Mouse (Mus musculus): ENCODE measurements around the gene Rbm20. TPM values are rescaled to one million over a fixed set of nuclear protein-coding genes. Genes with fewer than 3 reads are reported as not detected.

Rbm20 gene
- polyA plus RNA-seq, 1 experiment, result 3.1 TPM

- Histone ChIP-seq H3K4me1 (ENCODE audit: control insufficient read depth, insufficient read depth, low read length) (no peaks in the 10 kb centered on the region), H3K4me3 (replicated peaks; ENCODE audit: insufficient read depth, low read depth, low read length) (no peak overlapping the region), H3K27ac (ENCODE audit: insufficient read depth, low read length) (no peak overlapping the region), H3K27me3 (ENCODE audit: control insufficient read depth, insufficient read depth, low read length) (no peaks in the 10 kb centered on the region)
- DNase-seq, result no peak
- WGBS, result 48% methylated on average over 8 of the region's 8 CpGs
- TF ChIP-seq POLR2A (IDR thresholded peaks at IDR 0.05; ENCODE audit: borderline replicate concordance, insufficient read depth, low read length) (no peak), CTCF (IDR thresholded peaks at IDR 0.05; ENCODE audit: borderline replicate concordance, insufficient read depth, low read depth, low read length) (no peak; the same call in 1 of the 2 replicates)
Measured at GRCm38 (mm10) chr19:53762749-53763438, 85.8 kb downstream of the Rbm20 start.

GRCm38 (mm10) chr19:53764688-53765478 is 87.8 kb downstream of the Rbm20 start:
- Histone ChIP-seq H3K4me1 (ENCODE audit: control insufficient read depth, insufficient read depth, low read length) (no peaks in the 10 kb centered on the region), H3K27me3 (ENCODE audit: control insufficient read depth, insufficient read depth, low read length) (no peaks in the 10 kb centered on the region), H3K27ac (ENCODE audit: insufficient read depth, low read length) (no peak overlapping the region), H3K4me3 (replicated peaks; ENCODE audit: insufficient read depth, low read depth, low read length) (no peak overlapping the region)
- TF ChIP-seq POLR2A (IDR thresholded peaks at IDR 0.05; ENCODE audit: borderline replicate concordance, insufficient read depth, low read length) (no peak), CTCF (IDR thresholded peaks at IDR 0.05; ENCODE audit: borderline replicate concordance, insufficient read depth, low read depth, low read length) (no peak)
- 80% methylated on average over 7 of the region's 7 CpGs for WGBS
- DNase-seq, result no peak

- no peaks in the 10 kb centered on the region for H3K4me1 ChIP-seq (ENCODE audit: control insufficient read depth, insufficient read depth, low read length)
- peak; percentile 12 to 34 for DNase-seq
- WGBS, result 12% methylated on average over 3 of the region's 3 CpGs
- TF ChIP-seq CTCF (IDR thresholded peaks at IDR 0.05; ENCODE audit: borderline replicate concordance, insufficient read depth, low read depth, low read length) (peak; percentile 48; the same call in 1 of the 2 replicates), POLR2A (IDR thresholded peaks at IDR 0.05; ENCODE audit: borderline replicate concordance, insufficient read depth, low read length) (no peak)
- no peaks in the 10 kb centered on the region for H3K27me3 ChIP-seq (ENCODE audit: control insufficient read depth, insufficient read depth, low read length)
- H3K27ac ChIP-seq (ENCODE audit: insufficient read depth, low read length), result no peak overlapping the region
- H3K4me3 ChIP-seq (replicated peaks; ENCODE audit: insufficient read depth, low read depth, low read length), result no peak overlapping the region
Measured at GRCm38 (mm10) chr19:53768478-53768877, 91.4 kb downstream of the Rbm20 start.

GRCm38 (mm10) chr19:53773937-53774640 is 97.0 kb downstream of the Rbm20 start:
- no peak for DNase-seq
- no peaks in the 10 kb centered on the region for H3K4me1 ChIP-seq (ENCODE audit: control insufficient read depth, insufficient read depth, low read length)
- TF ChIP-seq POLR2A (IDR thresholded peaks at IDR 0.05; ENCODE audit: borderline replicate concordance, insufficient read depth, low read length) (no peak), CTCF (IDR thresholded peaks at IDR 0.05; ENCODE audit: borderline replicate concordance, insufficient read depth, low read depth, low read length) (no peak)
- H3K27ac ChIP-seq (ENCODE audit: insufficient read depth, low read length), result no peak overlapping the region
- H3K27me3 ChIP-seq (ENCODE audit: control insufficient read depth, insufficient read depth, low read length), result no peaks in the 10 kb centered on the region
- WGBS, result 30% methylated on average over 11 of the region's 11 CpGs
- H3K4me3 ChIP-seq (replicated peaks; ENCODE audit: insufficient read depth, low read depth, low read length), result no peak overlapping the region

GRCm38 (mm10) chr19:53774641-53775350 is 97.7 kb downstream of the Rbm20 start:
- no peak for DNase-seq
- Histone ChIP-seq H3K27ac (ENCODE audit: insufficient read depth, low read length) (no peak overlapping the region), H3K27me3 (ENCODE audit: control insufficient read depth, insufficient read depth, low read length) (no peaks in the 10 kb centered on the region), H3K4me3 (replicated peaks; ENCODE audit: insufficient read depth, low read depth, low read length) (no peak overlapping the region), H3K4me1 (ENCODE audit: control insufficient read depth, insufficient read depth, low read length) (no peaks in the 10 kb centered on the region)
- TF ChIP-seq CTCF (IDR thresholded peaks at IDR 0.05; ENCODE audit: borderline replicate concordance, insufficient read depth, low read depth, low read length), result no peak
- TF ChIP-seq POLR2A (IDR thresholded peaks at IDR 0.05; ENCODE audit: borderline replicate concordance, insufficient read depth, low read length), result no peak
- 37% methylated on average over 7 of the region's 7 CpGs for WGBS

- no peak for DNase-seq
- no peak overlapping the region for H3K4me3 ChIP-seq (replicated peaks; ENCODE audit: insufficient read depth, low read depth, low read length)
- TF ChIP-seq CTCF (IDR thresholded peaks at IDR 0.05; ENCODE audit: borderline replicate concordance, insufficient read depth, low read depth, low read length), result no peak
- no peak for TF ChIP-seq POLR2A (IDR thresholded peaks at IDR 0.05; ENCODE audit: borderline replicate concordance, insufficient read depth, low read length)
- H3K27me3 ChIP-seq (ENCODE audit: control insufficient read depth, insufficient read depth, low read length), result no peaks in the 10 kb centered on the region
- H3K27ac ChIP-seq (ENCODE audit: insufficient read depth, low read length), result no peak overlapping the region
- H3K4me1 ChIP-seq (ENCODE audit: control insufficient read depth, insufficient read depth, low read length), result no peaks in the 10 kb centered on the region
- 87% methylated on average over 9 of the region's 9 CpGs for WGBS
Measured at GRCm38 (mm10) chr19:53779402-53779801, 102.3 kb downstream of the Rbm20 start.

- no peak overlapping the region for H3K27ac ChIP-seq (ENCODE audit: insufficient read depth, low read length)
- H3K27me3 ChIP-seq (ENCODE audit: control insufficient read depth, insufficient read depth, low read length), result no peaks in the 10 kb centered on the region
- DNase-seq, result no peak
- H3K4me1 ChIP-seq (ENCODE audit: control insufficient read depth, insufficient read depth, low read length), result no peaks in the 10 kb centered on the region
- no peak overlapping the region for H3K4me3 ChIP-seq (replicated peaks; ENCODE audit: insufficient read depth, low read depth, low read length)
- no peak for TF ChIP-seq POLR2A (IDR thresholded peaks at IDR 0.05; ENCODE audit: borderline replicate concordance, insufficient read depth, low read length)
- WGBS, result 95% methylated on average over 4 of the region's 4 CpGs
Measured at GRCm38 (mm10) chr19:53779818-53780217, 102.7 kb downstream of the Rbm20 start.
